Mouse (Mus musculus): ENCODE results near the gene Cdc123. TPM values are rescaled to one million over a fixed set of nuclear protein-coding genes. Genes with fewer than 3 reads are reported as not detected.

Gene Cdc123
- 115 TPM for polyA plus RNA-seq (2014; fragmentation: Illumina TruSeq; extraction: RNeasy Lipid Tissue Mini Kit (QIAGEN cat#74804); ENCODE audit: low read depth, low replicate concordance)

DNA sequence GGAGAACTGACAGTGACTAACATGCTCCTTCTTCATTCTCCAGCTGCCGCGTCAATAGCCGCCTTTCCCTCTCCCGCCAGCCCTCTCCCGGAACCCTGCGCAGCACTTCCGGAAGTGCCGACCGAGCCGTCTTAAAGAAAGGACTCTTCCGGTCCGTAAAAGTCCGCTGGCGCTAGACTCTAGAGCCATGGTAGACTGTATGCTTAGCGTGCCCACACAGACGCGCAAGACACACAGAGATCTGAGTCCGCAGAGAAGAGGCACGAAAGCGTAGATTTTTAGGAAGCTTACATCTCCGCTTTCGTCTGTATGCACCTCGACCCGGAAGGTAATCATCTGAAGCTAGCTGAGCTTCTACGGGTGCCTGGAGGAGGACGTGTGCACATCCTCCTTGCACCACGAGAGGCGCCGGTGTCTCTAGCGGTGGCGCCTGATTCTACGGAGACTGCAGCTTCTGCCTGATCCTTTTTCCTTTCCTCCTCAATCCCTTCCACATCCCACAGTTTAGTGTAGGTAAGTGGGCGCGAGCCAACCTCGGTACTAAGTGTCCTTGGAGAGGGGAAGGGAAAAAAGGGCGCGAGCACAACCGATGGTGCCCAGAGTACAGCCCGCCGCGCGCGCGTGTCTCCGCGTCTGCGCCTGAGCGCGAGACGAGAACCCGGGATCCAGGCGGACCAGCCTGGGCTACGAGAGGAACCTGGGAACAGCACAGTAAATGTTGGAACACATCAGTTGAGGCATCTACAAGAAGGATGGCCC is at the start of gene Cdc123, which contains the start of gene Nudt5:
Cdc123 (minus strand) TSS at position 292 of the 759 bp plus-strand sequence.
Nudt5 (plus strand) TSS at position 147 of the 759 bp plus-strand sequence.

DNA sequence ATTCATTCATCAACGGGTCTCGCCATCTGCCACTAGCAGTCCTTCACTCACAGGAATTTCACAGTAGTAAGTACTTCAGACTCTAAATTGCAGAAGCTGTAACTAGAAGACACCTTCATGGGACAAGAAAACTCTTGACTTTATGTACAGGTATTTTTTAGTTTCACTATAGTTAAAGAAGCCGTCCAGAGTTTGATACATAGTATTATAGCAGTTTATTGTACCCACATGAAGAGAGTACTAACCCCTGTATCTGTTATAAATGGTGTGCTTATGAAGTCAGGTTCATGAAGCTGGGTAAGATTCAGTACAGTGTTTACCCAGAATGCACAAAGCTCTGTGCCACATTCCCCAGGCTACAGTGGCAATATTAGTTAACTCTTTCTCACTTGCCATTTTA is 17.9 kb upstream of the Cdc123 start, which contains the start of gene Gm13199:
Gm13199 (minus strand) TSS at position 101 of the 400 bp plus-strand sequence.

Other genes with a start within 250 kb of the Cdc123 start
- 51.5 TPM for gene Camk1d, start 130.6 kb downstream of the Cdc123 start, polyA plus RNA-seq (2014; fragmentation: Illumina TruSeq; extraction: RNeasy Lipid Tissue Mini Kit (QIAGEN cat#74804); ENCODE audit: low read depth, low replicate concordance)
- gene Nudt5, start 145 bp downstream of the Cdc123 start, polyA plus RNA-seq (2014; fragmentation: Illumina TruSeq; extraction: RNeasy Lipid Tissue Mini Kit (QIAGEN cat#74804); ENCODE audit: low read depth, low replicate concordance): 15.7 TPM
- gene Gm13199, start 17.8 kb upstream of the Cdc123 start, polyA plus RNA-seq (2014; fragmentation: Illumina TruSeq; extraction: RNeasy Lipid Tissue Mini Kit (QIAGEN cat#74804); ENCODE audit: low read depth, low replicate concordance): 0.61 TPM
- gene Sec61a2, start 50.3 kb upstream of the Cdc123 start, polyA plus RNA-seq (2014; fragmentation: Illumina TruSeq; extraction: RNeasy Lipid Tissue Mini Kit (QIAGEN cat#74804); ENCODE audit: low read depth, low replicate concordance): 14.1 TPM
- 49.4 TPM for gene Dhtkd1, start 97.6 kb upstream of the Cdc123 start, polyA plus RNA-seq (2014; fragmentation: Illumina TruSeq; extraction: RNeasy Lipid Tissue Mini Kit (QIAGEN cat#74804); ENCODE audit: low read depth, low replicate concordance)
- 25.5 TPM for gene Upf2, start 106.3 kb upstream of the Cdc123 start, polyA plus RNA-seq (2014; fragmentation: Illumina TruSeq; extraction: RNeasy Lipid Tissue Mini Kit (QIAGEN cat#74804); ENCODE audit: low read depth, low replicate concordance)